In the genomic region with DNA sequence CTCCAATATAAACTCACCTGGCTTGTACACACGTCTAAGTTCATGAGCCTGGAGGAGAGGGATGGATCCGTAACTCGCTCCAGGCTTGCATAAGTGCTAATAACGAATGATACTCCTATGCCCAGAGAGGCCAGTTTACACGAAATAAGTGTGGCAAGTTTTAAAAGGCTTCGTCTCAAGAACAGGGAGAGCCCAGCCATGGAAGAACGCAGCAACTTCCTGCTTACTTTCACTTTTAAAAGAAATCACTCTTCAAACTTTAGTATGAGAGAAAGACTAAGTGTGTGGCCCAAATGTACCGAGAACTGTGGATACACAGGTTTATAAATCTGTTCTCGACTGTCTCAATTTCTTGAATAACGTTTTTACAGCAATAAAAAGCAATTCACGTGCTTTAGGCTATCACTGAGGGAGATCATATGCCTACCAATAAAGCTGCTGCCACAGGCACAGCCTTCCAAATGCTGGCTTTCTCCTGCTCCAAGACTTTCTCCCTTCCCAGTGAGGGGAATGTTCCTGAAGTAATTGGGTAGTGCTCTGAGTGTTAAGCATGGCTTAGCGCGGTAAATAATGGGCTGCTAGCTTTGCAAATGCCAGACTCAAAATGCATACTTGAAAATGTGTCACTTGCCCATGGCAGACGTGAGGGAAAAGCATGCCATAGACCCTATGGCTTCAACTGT, we compare ENCODE assay signal across 12 mouse cellular contexts. TPM values are rescaled to one million over a fixed set of nuclear protein-coding genes. Genes with fewer than 3 reads are reported as not detected.
DNase-seq lines count a peak whose midpoint lies in the region; ATAC-seq and TF ChIP-seq lines count a peak whose summit lies in the region.
"Had no signal": no experiment of that assay in that cellular context is flagged by ENCODE, and none has a peak within 500 bp of the region (broad histone marks: within the 10 kb centered on the region; RNA-seq: fewer than 3 reads in every experiment).

No protein-coding gene starts in this region.

- no peak overlapping the region for H3K9ac ChIP-seq in heart, embryonic 12.5 days
- no peak overlapping the region for H3K9ac ChIP-seq in neural tube, embryonic 13.5 days
- no peak overlapping the region for H3K9ac ChIP-seq in intestine, postnatal 0 days (ENCODE audit: low read depth, low read length)

- 74% methylated on average over 14 of the region's 14 CpGs for WGBS in heart, embryonic 12.5 days
- WGBS in neural tube, embryonic 13.5 days: 68% methylated on average over 14 of the region's 14 CpGs
- WGBS in intestine, postnatal 0 days: 46% methylated on average over 14 of the region's 14 CpGs

- peaks cover 21% of the 10 kb centered on the region for H3K4me1 ChIP-seq in heart, embryonic 12.5 days (replicated peaks)
- H3K4me1 ChIP-seq in neural tube, embryonic 13.5 days (replicated peaks): peaks cover 19% of the 10 kb centered on the region
- no peaks in the 10 kb centered on the region for H3K4me1 ChIP-seq in intestine, postnatal 0 days (replicated peaks; ENCODE audit: control insufficient read depth, insufficient read depth, low read length)

- intact Hi-C loops in gastrocnemius, postnatal 14 days (cut with DNase I; ENCODE audit: low total_unique reads): no loop called here

- no peak for TF ChIP-seq CTCF in intestine, postnatal 0 days (IDR thresholded peaks at IDR 0.05; ENCODE audit: low read depth)

- H3K36me3 ChIP-seq in heart, embryonic 12.5 days: peaks cover 9% of the 10 kb centered on the region; the same call in 1 of the 2 replicates
- H3K36me3 ChIP-seq in neural tube, embryonic 13.5 days: peaks cover 8% of the 10 kb centered on the region; the same call in 1 of the 2 replicates
- H3K36me3 ChIP-seq in intestine, postnatal 0 days (ENCODE audit: control insufficient read depth, insufficient read depth): no peaks in the 10 kb centered on the region

- no peaks in the 10 kb centered on the region for H3K27me3 ChIP-seq in heart, embryonic 12.5 days (replicated peaks)
- no peaks in the 10 kb centered on the region for H3K27me3 ChIP-seq in neural tube, embryonic 13.5 days
- no peaks in the 10 kb centered on the region for H3K27me3 ChIP-seq in intestine, postnatal 0 days (replicated peaks; ENCODE audit: control insufficient read depth, insufficient read depth, low read length)

- no peak overlapping the region for H3K4me3 ChIP-seq in heart, embryonic 12.5 days
- no peak overlapping the region for H3K4me3 ChIP-seq in neural tube, embryonic 13.5 days
- peak overlapping the region; percentile 25 for H3K4me3 ChIP-seq in intestine, postnatal 0 days (ENCODE audit: low read depth, low read length)

- no peak overlapping the region; the same call in 1 of the 2 replicates for H3K4me2 ChIP-seq in heart, embryonic 12.5 days
- H3K4me2 ChIP-seq in neural tube, embryonic 13.5 days: no peak overlapping the region
- H3K4me2 ChIP-seq in intestine, postnatal 0 days (replicated peaks; ENCODE audit: low read depth): peak overlapping the region; percentile 56

- DNase-seq in heart, adult 9 months (ENCODE audit: low spot score in 2 of 2): peak; percentile 12 to 19
- DNase-seq in neural tube, embryonic 10.5 days (ENCODE audit: extremely low spot score, low spot score): no peak
- no peak for DNase-seq in embryo, embryonic 10 days (ENCODE audit: low spot score)
- no peak for DNase-seq in embryo, embryonic 11 days
- DNase-seq in gastrocnemius, postnatal 14 days: no peak
- DNase-seq: cerebellum, postnatal 25 days; midbrain, embryonic 14.5 days; thymus, adult 2 months had no signal

- H3K27ac ChIP-seq in heart, embryonic 12.5 days (ENCODE audit: poor library complexity, severe bottlenecking): no peak overlapping the region
- H3K27ac ChIP-seq in neural tube, embryonic 13.5 days (replicated peaks): peak overlapping the region; percentile 62
- no peak overlapping the region for H3K27ac ChIP-seq in intestine, postnatal 0 days (ENCODE audit: low read depth, low read length)

- no peak for ATAC-seq in heart, embryonic 12.5 days (ENCODE audit: insufficient number of reproducible peaks, low FRiP score)
- no peak for ATAC-seq in neural tube, embryonic 13.5 days (ENCODE audit: low read depth)
- ATAC-seq in intestine, postnatal 0 days: no peak
- ATAC-seq: inflammation-experienced regulatory T-cells, adult 6 months had no signal

- H3K9me3 ChIP-seq in heart, embryonic 12.5 days (replicated peaks): no peaks in the 10 kb centered on the region
- H3K9me3 ChIP-seq in neural tube, embryonic 13.5 days: no peaks in the 10 kb centered on the region
- no peaks in the 10 kb centered on the region for H3K9me3 ChIP-seq in intestine, postnatal 0 days (ENCODE audit: control insufficient read depth)

RNA-seq across cellular contexts. Expression of a gene that starts 36.9 kb away (rescaled TPM):
- 171 and 177 TPM in 2 replicates for polyA plus RNA-seq in heart, embryonic 12.5 days (2016; fragmentation: Nextera tagmentation; extraction: Ambion mirVana)
- 271 and 304 TPM in 2 replicates for polyA plus RNA-seq in neural tube, embryonic 13.5 days (2015; fragmentation: Nextera tagmentation; extraction: Ambion mirVana)
- polyA plus RNA-seq in intestine, postnatal 0 days (2015; fragmentation: Nextera tagmentation; extraction: Ambion mirVana): 39.2 and 41.6 TPM in 2 replicates
- 10 to 100 TPM; 41.6 to 45.5 TPM for total RNA-seq in gastrocnemius, postnatal 14 days (2021)

RNA-seq across cellular contexts. Expression of a gene that starts 48.1 kb away (rescaled TPM):
- polyA plus RNA-seq in heart, embryonic 12.5 days (2016; fragmentation: Nextera tagmentation; extraction: Ambion mirVana): 25.3 and 25.9 TPM in 2 replicates
- 84.7 and 85.7 TPM in 2 replicates for polyA plus RNA-seq in neural tube, embryonic 13.5 days (2015; fragmentation: Nextera tagmentation; extraction: Ambion mirVana)
- 37.2 and 40.9 TPM in 2 replicates for polyA plus RNA-seq in intestine, postnatal 0 days (2015; fragmentation: Nextera tagmentation; extraction: Ambion mirVana)
- total RNA-seq in gastrocnemius, postnatal 14 days (2021): 10 to 100 TPM; 10.5 to 13.5 TPM

RNA-seq across cellular contexts. Expression of a gene that starts 48.3 kb away (rescaled TPM):
- 45.5 and 47.1 TPM in 2 replicates for polyA plus RNA-seq in heart, embryonic 12.5 days (2016; fragmentation: Nextera tagmentation; extraction: Ambion mirVana)
- polyA plus RNA-seq in neural tube, embryonic 13.5 days (2015; fragmentation: Nextera tagmentation; extraction: Ambion mirVana): 47.3 and 49.7 TPM in 2 replicates
- polyA plus RNA-seq in intestine, postnatal 0 days (2015; fragmentation: Nextera tagmentation; extraction: Ambion mirVana): 29.0 and 29.4 TPM in 2 replicates
- total RNA-seq in gastrocnemius, postnatal 14 days (2021): 10 to 100 TPM; 35.5 to 36.4 TPM

Comparison
In these comparisons a context has a peak if more than half of its experiments do, and no peak if none do; other contexts are left out.
1. DNase-seq: peak in heart, adult 9 months (2 of 2); none in neural tube, embryonic 10.5 days (single experiment), embryo, embryonic 10 days (single experiment), embryo, embryonic 11 days (single experiment) and gastrocnemius, postnatal 14 days (single experiment).